Mouse (Mus musculus) cerebellum, adult 2 months (tissue): ENCODE results near the gene Gabrb1.

Experiments used
- CTCF ChIP-seq: fragments of 200-500 bp; IDR thresholded peaks from 2 replicates; pipeline ENCODE4 v1.5.1; 2011; ENCODE audit warnings: low read depth, mild to moderate bottlenecking, control low read depth, low read length, moderate library complexity, borderline replicate concordance; ENCODE audit not compliant: insufficient read depth
- POLR2A ChIP-seq: fragments of 200-500 bp; IDR thresholded peaks from 2 replicates; pipeline ENCODE4 v1.6.1; 2011; ENCODE audit warnings: low read length, control low read depth, borderline replicate concordance; ENCODE audit not compliant: insufficient read depth

DNA sequence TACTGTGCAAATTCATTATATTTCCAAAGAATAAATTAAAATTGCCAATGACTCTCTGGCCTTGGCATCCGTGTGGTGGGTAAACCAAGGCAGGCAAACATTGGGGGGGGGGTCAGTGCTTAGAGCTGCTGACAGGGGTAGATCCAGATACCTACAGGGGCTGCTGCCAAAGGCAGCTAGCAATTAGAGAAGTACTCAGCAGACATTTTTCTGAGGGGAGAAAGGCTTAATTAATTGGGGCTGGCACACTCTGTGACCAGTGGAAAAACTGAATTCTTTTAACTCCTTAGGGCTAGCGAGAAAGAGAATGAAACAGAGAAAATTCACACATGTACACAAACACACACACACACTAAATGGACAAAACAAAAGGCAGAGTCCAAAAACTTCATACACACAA, 388.3 kb downstream of the Gabrb1 start:
- no peak for TF ChIP-seq POLR2A
- TF ChIP-seq CTCF, result no peak
